10 mouse cellular contexts compared by ENCODE assay signal in the genomic region with DNA sequence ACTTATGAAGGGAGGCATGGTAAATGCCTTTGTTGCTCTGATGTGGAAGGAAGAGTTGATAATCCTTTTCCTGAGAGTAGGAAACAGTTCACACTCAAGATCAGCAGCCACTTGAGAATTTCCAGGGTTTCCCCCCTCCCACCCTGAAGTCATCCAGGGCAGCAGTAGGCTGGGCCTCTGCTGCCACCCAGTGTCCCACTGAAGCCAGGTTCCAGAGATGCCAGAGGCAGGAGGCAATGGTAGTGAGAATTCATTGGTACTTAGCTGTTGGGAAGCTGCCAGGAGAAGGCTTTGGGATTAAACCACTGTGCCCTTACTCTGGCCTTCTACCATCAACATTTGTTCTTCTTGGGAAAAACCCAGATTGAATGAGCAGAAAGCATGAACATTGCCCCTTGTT. TPM values are rescaled to one million over a fixed set of nuclear protein-coding genes. Genes with fewer than 3 reads are reported as not detected.
A peak's percentile ranks its signal among the peaks of the same experiment; 100 is the strongest.
DNase-seq lines count a peak whose midpoint lies in the region; ATAC-seq and TF ChIP-seq lines count a peak whose summit lies in the region.
"Had no signal": no experiment of that assay in that cellular context is flagged by ENCODE, and none has a peak within 500 bp of the region (broad histone marks: within the 10 kb centered on the region; RNA-seq: fewer than 3 reads in every experiment).

No protein-coding gene starts in this region.

- no peaks in the 10 kb centered on the region for H3K4me1 ChIP-seq in midbrain, embryonic 14.5 days (ENCODE audit: control insufficient read depth, insufficient read depth, low read length)
- no peaks in the 10 kb centered on the region for H3K4me1 ChIP-seq in midbrain, embryonic 10.5 days
- H3K4me1 ChIP-seq in embryonic fibroblast, embryonic 13.5 days (ENCODE audit: control insufficient read depth, insufficient read depth, low read length): no peaks in the 10 kb centered on the region
- H3K4me1 ChIP-seq: liver, embryonic 12.5 days; neural tube, embryonic 12.5 days had no signal

- TF ChIP-seq CTCF in embryonic fibroblast, embryonic 13.5 days (IDR thresholded peaks at IDR 0.05; ENCODE audit: borderline replicate concordance, insufficient read depth, low read length): peak; percentile 45; the same call in 1 of the 2 replicates

- no peak overlapping the region for H3K9ac ChIP-seq in midbrain, embryonic 14.5 days (replicated peaks; ENCODE audit: low read length)
- H3K9ac ChIP-seq: liver, embryonic 12.5 days; neural tube, embryonic 12.5 days had no signal

- H3K4me3 ChIP-seq in midbrain, embryonic 14.5 days (replicated peaks; ENCODE audit: low read depth, low read length): no peak overlapping the region
- no peak overlapping the region for H3K4me3 ChIP-seq in midbrain, embryonic 10.5 days
- no peak overlapping the region for H3K4me3 ChIP-seq in embryonic fibroblast, embryonic 13.5 days (ENCODE audit: insufficient read depth, low read length)
- H3K4me3 ChIP-seq: liver, embryonic 12.5 days; neural tube, embryonic 12.5 days had no signal

- H3K36me3 ChIP-seq in midbrain, embryonic 14.5 days (ENCODE audit: control insufficient read depth, insufficient read depth, low read length): no peaks in the 10 kb centered on the region
- no peaks in the 10 kb centered on the region for H3K36me3 ChIP-seq in midbrain, embryonic 10.5 days
- H3K36me3 ChIP-seq: liver, embryonic 12.5 days; neural tube, embryonic 12.5 days had no signal

- DNase-seq in heart, postnatal 10 days: peak; percentile 41 to 58
- DNase-seq in heart, postnatal 25 days (ENCODE audit: low spot score): no peak
- peak; percentile 51 for DNase-seq in midbrain, embryonic 14.5 days
- no peak for DNase-seq in midbrain, embryonic 10.5 days (ENCODE audit: low spot score)
- DNase-seq in right cerebral cortex, postnatal 25 days: peak; percentile 17
- DNase-seq in thymus, postnatal 0 days (ENCODE audit: low spot score): no peak
- DNase-seq: kidney, adult 8-10 months had no signal

- no peak for TF ChIP-seq POLR2A in embryonic fibroblast, embryonic 13.5 days (IDR thresholded peaks at IDR 0.05; ENCODE audit: low read depth, low read length)

- ATAC-seq in midbrain, embryonic 14.5 days (ENCODE audit: low FRiP score, low TSS enrichment): no peak
- ATAC-seq: liver, embryonic 12.5 days had no signal

- H3K27ac ChIP-seq in midbrain, embryonic 14.5 days (replicated peaks; ENCODE audit: low read depth, low read length): no peak overlapping the region
- no peak overlapping the region for H3K27ac ChIP-seq in midbrain, embryonic 10.5 days (replicated peaks)
- H3K27ac ChIP-seq in embryonic fibroblast, embryonic 13.5 days (ENCODE audit: insufficient read depth, low read length): no peak overlapping the region
- H3K27ac ChIP-seq: liver, embryonic 12.5 days; neural tube, embryonic 12.5 days had no signal

- H3K4me2 ChIP-seq in midbrain, embryonic 14.5 days (ENCODE audit: low read length): no peak overlapping the region
- H3K4me2 ChIP-seq: liver, embryonic 12.5 days; neural tube, embryonic 12.5 days had no signal

- intact Hi-C loops in heart, postnatal 10 days (cut with DNase I): loop anchor here (2.0 kb wide), 1 partner anchor 56 kb away; no protein-coding TSS in a partner anchor
- intact Hi-C loops in heart, postnatal 25 days (cut with DNase I): no loop called here

- H3K9me3 ChIP-seq in midbrain, embryonic 14.5 days (ENCODE audit: control insufficient read depth, low read length): no peaks in the 10 kb centered on the region
- H3K9me3 ChIP-seq in midbrain, embryonic 10.5 days (replicated peaks): no peaks in the 10 kb centered on the region
- H3K9me3 ChIP-seq: liver, embryonic 12.5 days; neural tube, embryonic 12.5 days had no signal

- H3K27me3 ChIP-seq in midbrain, embryonic 14.5 days (ENCODE audit: control insufficient read depth, insufficient read depth, low read length): no peaks in the 10 kb centered on the region
- H3K27me3 ChIP-seq in midbrain, embryonic 10.5 days (ENCODE audit: low read depth, poor library complexity, severe bottlenecking): no peaks in the 10 kb centered on the region
- H3K27me3 ChIP-seq: liver, embryonic 12.5 days; neural tube, embryonic 12.5 days had no signal

RNA-seq across cellular contexts. Expression of a gene that starts 18.9 kb away (rescaled TPM):
- 10 to 100 TPM; 59.7 to 64.7 TPM for total RNA-seq in heart, postnatal 10 days (2021)
- 10 to 100 TPM; 54.6 to 59.6 TPM for total RNA-seq in heart, postnatal 25 days (2021)
- 42.5 and 63.5 TPM in 2 replicates for polyA plus RNA-seq in midbrain, embryonic 14.5 days (2014; fragmentation: Nextera tagmentation; extraction: Ambion mirVana)
- 101 and 104 TPM in 2 replicates for polyA plus RNA-seq in midbrain, embryonic 10.5 days (2016; fragmentation: Nextera tagmentation; extraction: Ambion mirVana)
- polyA plus RNA-seq in embryonic fibroblast, embryonic 13.5 days (2011; ENCODE audit: insufficient read length, low read depth, missing spikeins): 102 and 105 TPM in 2 replicates
- polyA plus RNA-seq in thymus, postnatal 0 days (2015; fragmentation: Nextera tagmentation; extraction: Ambion mirVana): 48.8 and 62.0 TPM in 2 replicates

Comparison
In these comparisons a context has a peak if more than half of its experiments do, and no peak if none do; other contexts are left out.
1. DNase-seq: peak in heart, postnatal 10 days (2 of 2), midbrain, embryonic 14.5 days (single experiment) and right cerebral cortex, postnatal 25 days (single experiment); none in heart, postnatal 25 days (single experiment), midbrain, embryonic 10.5 days (single experiment) and thymus, postnatal 0 days (single experiment).